Mouse (Mus musculus) right cerebral cortex, adult 18-20 months (tissue): ENCODE measurements around the gene Gsap.
"Not testable (repeated sequence)": the region's sequence is repeated elsewhere in the genome, so short reads cannot be mapped to it uniquely, and the experiment has no call there.

Source experiments
- DNase-seq: peaks from one replicate; pipeline ENCODE4 v3.0.0; 2022; ENCODE audit warnings: mixed read lengths

Gsap gene

GRCm38 (mm10) chr5:21185764-21186685 lies at the start of gene Gsap:
TSS of gene Gsap (plus strand) at chr5:21186255.
- DNase-seq: peak; percentile 66

DNA sequence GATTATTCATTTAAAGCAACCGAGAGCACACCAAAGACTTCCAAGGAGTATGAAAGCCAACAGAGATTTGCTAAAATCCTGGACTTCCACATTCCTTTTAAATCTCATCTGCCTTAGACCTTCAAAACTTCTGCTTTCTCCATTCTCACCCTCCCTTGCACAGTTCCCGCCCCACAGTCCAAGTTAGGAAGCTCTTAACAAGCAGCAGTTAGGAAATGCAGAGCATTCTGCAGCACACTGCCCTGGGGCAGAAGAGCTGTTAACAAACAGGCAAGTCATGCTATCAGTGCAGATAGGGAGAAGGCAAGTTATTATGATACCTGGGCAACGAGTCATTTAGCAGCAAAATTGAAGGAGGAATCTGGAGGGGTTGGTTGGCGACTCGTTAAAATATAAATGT lies 49.5 kb upstream of the Gsap start:
- DNase-seq: no peak

GRCm38 (mm10) chr5:21139505-21139904 lies 46.5 kb upstream of the Gsap start:
- peak; percentile 76 for DNase-seq

GRCm38 (mm10) chr5:21141133-21141551 lies 44.9 kb upstream of the Gsap start:
- not testable (repeated sequence) for DNase-seq

GRCm38 (mm10) chr5:21141626-21142025 lies 44.4 kb upstream of the Gsap start:
- no peak for DNase-seq

DNA sequence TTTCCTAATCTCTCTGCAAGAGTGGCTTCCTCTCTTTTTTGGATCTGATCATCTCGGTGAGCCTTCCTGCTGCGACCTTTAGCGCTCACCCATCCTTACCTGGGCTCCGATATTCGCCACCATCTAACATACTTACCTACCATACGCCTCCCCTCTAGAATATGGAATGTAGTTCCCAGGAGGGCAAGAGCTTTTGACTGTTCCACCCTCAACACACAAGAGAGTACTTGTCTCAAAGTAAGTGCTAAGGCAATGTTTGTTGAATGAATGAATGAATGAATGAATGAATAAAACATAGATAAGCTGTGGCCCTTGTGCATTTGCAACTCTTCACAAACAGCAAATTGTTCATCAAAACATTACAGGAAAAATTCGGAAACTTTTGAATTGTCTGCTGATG lies 43.0 kb upstream of the Gsap start:
- no peak for DNase-seq

DNA sequence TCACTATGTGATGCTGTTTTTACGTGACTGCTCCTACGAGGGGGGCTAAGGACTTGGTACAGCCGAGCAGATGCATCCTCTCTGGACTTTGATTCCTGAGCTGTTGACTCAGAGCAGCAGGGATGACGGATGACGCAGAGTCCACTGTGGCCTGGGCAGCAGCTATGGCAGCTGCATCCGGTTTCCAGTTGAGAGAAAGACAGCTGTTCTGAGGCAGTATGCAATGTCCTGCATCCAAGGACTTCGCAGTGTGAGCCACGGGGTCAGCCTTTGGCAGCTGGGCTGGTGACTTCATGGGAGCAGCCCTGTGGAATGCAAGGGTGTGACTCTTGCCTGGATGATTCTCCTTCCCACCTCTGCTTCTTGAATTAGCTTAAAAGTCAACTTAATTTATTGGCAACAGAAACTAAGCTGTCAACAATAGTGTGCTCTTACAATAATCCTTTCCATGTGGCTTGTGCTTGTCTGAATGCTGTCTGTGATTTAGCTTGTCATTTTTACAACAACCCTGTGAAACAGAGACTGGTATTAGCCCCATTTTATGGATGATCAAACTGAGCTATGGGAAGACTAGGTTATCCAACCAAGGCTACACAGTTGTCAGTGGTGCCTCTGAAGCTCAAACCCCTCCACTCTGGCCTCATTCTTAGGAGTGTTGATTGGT lies 41.4 kb upstream of the Gsap start:
- no peak for DNase-seq

DNA sequence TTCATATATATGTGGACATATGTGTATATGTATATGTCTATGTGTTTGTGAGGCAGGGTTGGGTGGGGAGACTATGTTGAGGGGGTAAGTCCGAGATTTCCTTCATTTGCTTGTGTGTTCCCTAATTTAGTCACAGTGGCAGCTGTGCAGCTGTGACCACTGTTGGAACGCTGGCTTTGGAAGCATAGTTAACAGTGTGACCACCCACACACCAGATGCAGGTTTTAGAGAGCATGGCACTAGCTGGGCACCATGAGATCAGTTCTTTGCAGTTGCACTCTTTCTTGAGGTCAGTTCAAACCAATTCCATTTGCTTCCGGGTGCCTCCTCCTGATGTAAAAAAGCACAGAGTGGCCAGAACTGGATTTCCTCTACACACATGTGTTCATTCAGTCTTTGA lies 37.7 kb upstream of the Gsap start:
- DNase-seq: no peak

- DNase-seq: no peak
Measured at GRCm38 (mm10) chr5:21153672-21154071, 32.4 kb upstream of the Gsap start.

DNA sequence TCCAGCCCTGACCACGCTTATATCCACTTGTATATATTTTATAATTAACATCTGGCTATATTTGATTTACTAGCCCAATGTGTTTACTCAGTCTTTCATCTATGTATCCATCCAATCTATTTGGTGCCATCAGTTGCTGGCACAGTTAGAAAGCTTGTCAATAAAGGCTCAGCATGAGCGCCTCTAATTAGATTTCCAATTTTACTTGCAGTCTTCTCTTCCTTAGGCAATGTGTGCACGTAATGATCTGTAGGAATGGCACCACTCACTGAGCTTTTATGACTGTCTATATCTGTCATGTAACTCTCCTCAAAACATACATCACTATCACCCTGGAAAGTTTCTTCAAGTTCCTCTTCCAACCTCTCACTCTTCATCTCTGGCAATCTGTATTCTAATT lies 29.3 kb upstream of the Gsap start:
- no peak for DNase-seq

- no peak for DNase-seq
Measured at GRCm38 (mm10) chr5:21159536-21159935, 26.5 kb upstream of the Gsap start.

DNA sequence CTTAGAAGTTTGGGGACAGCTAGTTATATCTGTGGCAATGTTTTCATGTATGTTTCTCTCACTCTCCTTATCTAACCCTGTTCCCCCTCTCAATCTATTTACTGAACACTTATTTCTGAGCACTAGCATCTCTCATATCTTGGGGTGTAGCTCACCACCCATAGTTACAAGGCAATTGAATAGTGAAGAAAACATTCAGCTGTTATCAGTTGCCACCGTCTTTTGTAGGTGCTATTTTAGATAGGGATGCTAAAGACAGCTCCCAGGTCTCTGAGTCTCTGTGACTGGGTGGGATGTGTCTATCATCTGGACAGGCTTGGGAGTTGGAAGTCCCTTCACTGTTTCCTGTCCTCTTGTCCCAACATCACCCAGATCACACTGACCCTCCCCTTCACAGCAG lies 25.3 kb upstream of the Gsap start:
- no peak for DNase-seq

- DNase-seq: no peak
Measured at GRCm38 (mm10) chr5:21163421-21163820, 22.6 kb upstream of the Gsap start.

DNA sequence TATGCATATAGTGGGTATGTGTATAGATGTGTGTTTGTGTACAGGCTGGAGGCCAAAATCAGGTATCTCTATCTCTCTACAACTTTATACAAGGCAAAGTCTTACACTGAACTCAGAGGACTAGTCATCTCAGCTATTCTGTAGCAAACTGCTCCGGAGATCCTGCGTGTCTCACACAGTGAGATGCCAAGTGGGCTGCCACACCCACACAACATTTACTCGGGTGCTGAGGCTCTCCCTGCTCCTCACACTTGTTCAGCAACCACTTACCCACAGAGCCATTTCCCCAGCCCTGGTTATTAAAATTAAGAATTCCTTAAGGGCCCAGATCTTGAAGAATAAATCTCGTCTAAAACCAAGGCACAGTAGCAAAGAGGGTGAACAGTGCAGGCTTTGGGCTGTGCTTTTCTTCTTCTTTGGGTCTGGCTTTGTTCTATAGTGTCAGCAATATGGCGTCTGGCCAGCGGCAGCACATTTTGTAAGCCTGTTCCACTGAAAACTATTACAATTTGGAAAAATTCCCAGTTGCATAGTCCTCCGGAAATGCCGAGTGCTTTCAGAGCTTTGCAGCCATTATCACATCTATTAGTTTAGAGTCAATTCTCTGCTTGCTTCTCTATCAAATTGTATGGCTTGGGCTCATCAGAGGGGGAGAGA lies 17.2 kb upstream of the Gsap start:
- DNase-seq: peak; percentile 41

GRCm38 (mm10) chr5:21169346-21169745 lies 16.7 kb upstream of the Gsap start:
- DNase-seq: no peak

- DNase-seq: no peak
Measured at GRCm38 (mm10) chr5:21169877-21170276, 16.2 kb upstream of the Gsap start.

DNA sequence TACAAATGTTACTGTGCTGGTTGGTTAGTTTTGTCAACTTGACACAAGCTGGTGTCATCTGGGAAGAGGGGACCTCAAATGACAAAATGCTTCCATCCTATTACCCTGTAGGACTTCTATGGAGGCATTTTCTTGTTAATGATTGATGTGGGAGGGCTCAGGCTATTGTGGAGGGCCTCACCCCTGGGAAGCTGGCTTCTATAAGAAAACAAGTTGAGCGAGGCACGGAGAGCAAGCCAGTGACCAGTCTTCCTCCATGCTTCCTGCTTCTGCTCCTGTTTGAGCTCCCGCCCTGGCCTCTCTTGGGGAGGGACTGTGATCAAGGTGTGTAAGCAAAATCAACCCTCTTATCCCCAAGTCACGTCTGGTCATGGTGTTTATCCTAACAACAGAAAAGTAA lies 15.6 kb upstream of the Gsap start:
- DNase-seq: no peak

DNA sequence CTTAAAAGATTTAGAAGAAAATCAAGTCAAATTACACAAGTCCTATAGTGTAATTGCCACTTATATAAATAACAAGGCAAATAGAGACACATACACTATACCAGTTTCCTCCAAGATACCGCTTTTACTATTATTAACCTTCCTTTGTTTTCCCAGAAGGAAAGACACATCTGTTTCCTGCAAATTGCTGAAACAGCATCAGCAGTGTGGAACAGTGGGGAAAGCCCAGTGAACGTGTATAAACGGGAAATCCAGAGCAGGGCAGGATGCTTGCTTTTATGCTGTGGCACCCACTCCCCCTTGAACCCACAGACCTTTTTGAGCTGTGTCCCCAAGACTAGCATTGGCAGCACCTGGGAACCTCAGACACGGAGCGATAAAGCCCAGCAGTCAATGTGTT lies 15.2 kb upstream of the Gsap start:
- DNase-seq: no peak

GRCm38 (mm10) chr5:21171336-21171735 lies 14.7 kb upstream of the Gsap start:
- no peak for DNase-seq

- no peak for DNase-seq
Measured at GRCm38 (mm10) chr5:21172316-21172715, 13.7 kb upstream of the Gsap start.

- no peak for DNase-seq
Measured at GRCm38 (mm10) chr5:21175132-21176112, 10.6 kb upstream of the Gsap start.

DNA sequence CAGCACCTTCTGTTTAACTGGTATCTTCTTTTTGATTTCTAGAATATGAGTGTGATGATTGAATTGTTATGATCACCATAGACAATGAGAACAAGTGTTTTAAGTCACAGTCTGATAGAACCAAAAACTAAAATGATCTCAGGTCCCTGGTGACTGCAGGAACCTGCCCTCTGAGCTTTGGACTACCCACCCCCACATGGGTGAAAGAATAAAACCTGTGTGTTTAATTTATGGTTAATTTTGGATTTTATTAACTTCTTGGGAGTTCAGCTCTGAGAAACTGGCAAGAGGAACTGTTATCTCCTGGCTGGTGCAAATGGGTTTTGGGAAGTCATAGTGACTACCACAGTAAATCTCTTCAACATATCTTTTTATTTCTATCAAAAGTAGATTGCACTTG lies 6.6 kb upstream of the Gsap start:
- no peak for DNase-seq
